Mouse (Mus musculus) layer of hippocampus, adult 18-20 months (tissue): Measurements from ENCODE around the gene Pex5. TPM values are rescaled to one million over a fixed set of nuclear protein-coding genes. Genes with fewer than 3 reads are reported as not detected.

ENCODE experiments used
- DNase-seq, 2 experiments: peaks; one replicate each; pipeline ENCODE4 v3.0.0; 2022; ENCODE audit warnings: low spot score in 2 of 2
- total RNA-seq, 2 experiments: library from RNA; stranded (reverse); gene quantifications; 2 replicates each; pipeline ENCODE4 v1.2.3; 2021

The Pex5 gene
- total RNA-seq, 2 experiments from 2014 or later: 54.2 to 57.3 TPM

- DNase-seq: no peak
These were observed 41.2 kb downstream of the Pex5 start for GRCm38 (mm10) chr6:124373584-124374206.

GRCm38 (mm10) chr6:124364328-124364727 lies 50.5 kb downstream of the Pex5 start:
- DNase-seq: no peak

GRCm38 (mm10) chr6:124360549-124360948 lies 54.3 kb downstream of the Pex5 start:
- DNase-seq: no peak

- no peak for DNase-seq
These were observed 55.9 kb downstream of the Pex5 start for GRCm38 (mm10) chr6:124358953-124359352.

- no peak for DNase-seq
These were observed 61.6 kb downstream of the Pex5 start for GRCm38 (mm10) chr6:124353246-124353645.

Other genes starting within 250 kb of the Pex5 start
- gene Vmn2r27, start 183.2 kb downstream of the Pex5 start, total RNA-seq: not detected
- 1 to 10 TPM; 1.7 to 2.2 TPM for gene Cd163, start 110.4 kb downstream of the Pex5 start, total RNA-seq
- 100 to 1,000 TPM; 269 to 293 TPM for gene Clstn3, start 49.7 kb upstream of the Pex5 start, total RNA-seq
- gene C1rl, start 78.0 kb upstream of the Pex5 start, total RNA-seq: under 1 TPM; 0.22 to 0.38 TPM
- 1 to 10 TPM; 1.2 TPM for gene C1ra, start 97.3 kb upstream of the Pex5 start, total RNA-seq
- gene C1s1, start 127.3 kb upstream of the Pex5 start, total RNA-seq: 1 to 10 TPM in 1 of 2 experiments, under 1 TPM in 1; 0.84 to 1.6 TPM
- under 1 TPM in 1 of 2 experiments, not detected in 1; 0.20 TPM for gene C1rb, start 155.2 kb upstream of the Pex5 start, total RNA-seq
- gene C1s2, start 221.0 kb upstream of the Pex5 start, total RNA-seq: under 1 TPM; 0.40 to 0.41 TPM
- 10 to 100 TPM; 25.2 to 29.2 TPM for gene Lpcat3, start 248.0 kb upstream of the Pex5 start, total RNA-seq